Mouse (Mus musculus): ENCODE measurements at regions not wholly inside any gene's neighbourhood (a gene's known extent, or its start where the extent isn't known, plus 50 kb on each side); places are given as distances from the start of the nearest gene placed in this dataset.

DNA sequence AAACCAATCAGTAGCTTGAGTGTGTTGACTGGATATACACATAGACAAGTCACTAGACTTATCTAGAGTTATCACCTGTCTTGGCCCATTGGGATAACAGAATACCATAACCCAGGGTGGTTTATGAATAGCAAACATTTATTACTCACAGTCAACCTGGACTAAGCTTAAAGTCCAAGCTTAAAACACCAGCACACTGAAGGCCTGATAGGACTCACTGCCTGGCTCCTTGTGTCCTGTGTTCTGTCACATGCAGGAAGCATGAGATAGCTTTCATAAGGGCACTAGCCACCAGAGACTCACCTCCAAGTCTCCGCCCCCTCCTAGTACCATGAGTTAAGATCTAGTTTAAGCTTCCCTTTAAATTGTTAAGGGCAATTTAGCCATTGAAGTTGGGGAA is 2247.1 kb upstream of the Gm7489 start:
- Histone ChIP-seq H3K27ac (ENCODE audit: low read depth, low read length) (no peak overlapping the region), H3K4me3 (ENCODE audit: low read length) (no peak overlapping the region), H3K9me3 (ENCODE audit: control insufficient read depth, low read length) (no peaks in the 10 kb centered on the region), H3K9ac (ENCODE audit: low read depth, low read length) (no peak overlapping the region), H3K36me3 (ENCODE audit: control insufficient read depth, insufficient read depth, low read length) (no peaks in the 10 kb centered on the region), H3K27me3 (ENCODE audit: control insufficient read depth, insufficient read depth, low read length) (no peaks in the 10 kb centered on the region), H3K4me1 (ENCODE audit: control insufficient read depth, insufficient read depth, low read length) (no peaks in the 10 kb centered on the region), H3K4me2 (replicated peaks; ENCODE audit: low read depth, low read length) (no peak overlapping the region)
- 87% methylated on average over 1 of the region's 1 CpGs for WGBS
- ATAC-seq (ENCODE audit: low FRiP score, low TSS enrichment), result no peak

DNA sequence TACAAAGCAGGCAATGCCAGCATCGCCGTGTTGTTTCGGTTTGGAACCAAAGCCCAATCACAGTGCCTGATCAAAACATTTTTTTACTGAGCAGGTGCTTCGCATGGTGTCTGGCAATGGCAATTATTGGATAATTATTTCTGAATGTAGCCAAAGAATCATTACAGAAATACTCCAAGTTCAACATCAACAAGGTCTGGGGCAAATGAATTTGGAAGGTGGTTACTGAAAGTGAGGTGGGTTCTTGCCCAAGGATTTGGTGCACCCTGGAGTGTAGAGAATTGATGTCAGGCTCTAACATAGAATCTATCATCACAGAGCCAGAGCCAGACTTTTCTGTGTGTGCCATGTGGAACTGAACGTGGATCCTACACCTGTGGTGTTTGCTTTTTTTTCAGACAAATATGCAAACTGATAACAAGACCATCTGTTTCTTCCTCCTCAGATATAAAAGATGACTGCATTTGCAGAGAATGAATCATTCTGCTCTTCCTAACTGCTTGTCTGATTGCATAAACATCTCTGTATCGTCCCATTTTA is 2240.9 kb upstream of the Gm7489 start:
- no peak overlapping the region for H3K9ac ChIP-seq (ENCODE audit: low read depth, low read length)
- WGBS, result 84% methylated on average over 6 of the region's 6 CpGs
- no peak overlapping the region for H3K4me2 ChIP-seq (replicated peaks; ENCODE audit: low read depth, low read length)
- H3K36me3 ChIP-seq (ENCODE audit: control insufficient read depth, insufficient read depth, low read length), result no peaks in the 10 kb centered on the region
- ATAC-seq (ENCODE audit: low FRiP score, low TSS enrichment), result no peak
- H3K4me3 ChIP-seq (ENCODE audit: low read length), result no peak overlapping the region
- H3K4me1 ChIP-seq (ENCODE audit: control insufficient read depth, insufficient read depth, low read length), result no peaks in the 10 kb centered on the region
- no peaks in the 10 kb centered on the region for H3K9me3 ChIP-seq (ENCODE audit: control insufficient read depth, low read length)
- no peak overlapping the region for H3K27ac ChIP-seq (ENCODE audit: low read depth, low read length)
- H3K27me3 ChIP-seq (ENCODE audit: control insufficient read depth, insufficient read depth, low read length), result no peaks in the 10 kb centered on the region

DNA sequence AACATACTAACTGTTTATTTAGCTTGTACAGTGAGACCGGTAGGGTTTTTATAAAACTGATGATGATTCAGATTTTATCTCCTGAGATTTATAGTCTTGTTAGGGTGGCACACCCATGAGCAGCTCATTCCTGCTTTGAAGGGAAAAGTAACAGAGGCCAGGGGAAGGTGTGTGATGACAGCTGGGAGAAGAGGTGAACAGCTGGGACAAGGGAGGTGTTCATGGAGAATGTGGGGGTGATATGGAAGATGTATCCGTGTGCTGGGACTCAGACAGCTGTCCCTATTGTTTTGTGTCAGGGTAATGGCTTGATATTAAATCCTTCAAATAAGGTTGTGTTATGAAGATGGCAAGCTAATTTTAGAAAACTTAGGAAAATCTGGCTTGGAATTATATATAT is 2238.4 kb upstream of the Gm7489 start:
- no peaks in the 10 kb centered on the region for H3K4me1 ChIP-seq (ENCODE audit: control insufficient read depth, insufficient read depth, low read length)
- H3K9me3 ChIP-seq (ENCODE audit: control insufficient read depth, low read length), result no peaks in the 10 kb centered on the region
- no peak overlapping the region for H3K4me3 ChIP-seq (ENCODE audit: low read length)
- no peak overlapping the region for H3K27ac ChIP-seq (ENCODE audit: low read depth, low read length)
- no peak overlapping the region for H3K9ac ChIP-seq (ENCODE audit: low read depth, low read length)
- WGBS, result 54% methylated on average over 2 of the region's 2 CpGs
- no peaks in the 10 kb centered on the region for H3K36me3 ChIP-seq (ENCODE audit: control insufficient read depth, insufficient read depth, low read length)
- no peak for ATAC-seq (ENCODE audit: low FRiP score, low TSS enrichment)
- no peaks in the 10 kb centered on the region for H3K27me3 ChIP-seq (ENCODE audit: control insufficient read depth, insufficient read depth, low read length)
- no peak overlapping the region for H3K4me2 ChIP-seq (replicated peaks; ENCODE audit: low read depth, low read length)

DNA sequence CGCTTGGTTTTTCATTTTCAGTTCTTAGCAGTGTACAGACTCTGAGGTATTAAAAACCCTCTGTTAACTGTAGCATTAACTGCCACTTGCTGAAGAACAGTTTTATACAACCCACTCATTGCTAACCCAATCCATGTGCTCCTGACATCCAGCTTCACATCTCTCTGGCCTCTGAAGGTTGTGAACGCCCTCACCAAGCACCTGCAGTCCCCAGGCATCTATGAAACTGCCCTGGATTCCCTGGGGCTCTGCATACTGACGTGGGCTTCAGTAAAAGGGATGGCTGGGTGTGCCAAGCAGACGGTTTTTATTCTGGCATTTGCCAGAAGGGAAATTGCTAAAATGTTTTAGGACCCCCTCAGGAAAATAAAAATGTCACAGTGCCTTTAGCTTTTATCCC is 2232.2 kb upstream of the Gm7489 start:
- Histone ChIP-seq H3K27me3 (ENCODE audit: control insufficient read depth, insufficient read depth, low read length) (no peaks in the 10 kb centered on the region), H3K4me1 (ENCODE audit: control insufficient read depth, insufficient read depth, low read length) (no peaks in the 10 kb centered on the region), H3K36me3 (ENCODE audit: control insufficient read depth, insufficient read depth, low read length) (no peaks in the 10 kb centered on the region), H3K27ac (ENCODE audit: low read depth, low read length) (no peak overlapping the region), H3K4me2 (replicated peaks; ENCODE audit: low read depth, low read length) (no peak overlapping the region), H3K9ac (ENCODE audit: low read depth, low read length) (no peak overlapping the region), H3K4me3 (ENCODE audit: low read length) (no peak overlapping the region), H3K9me3 (ENCODE audit: control insufficient read depth, low read length) (peaks cover 4% of the 10 kb centered on the region; the same call in 1 of the 2 replicates)
- WGBS, result 59% methylated on average over 4 of the region's 4 CpGs
- ATAC-seq (ENCODE audit: low FRiP score, low TSS enrichment), result no peak

DNA sequence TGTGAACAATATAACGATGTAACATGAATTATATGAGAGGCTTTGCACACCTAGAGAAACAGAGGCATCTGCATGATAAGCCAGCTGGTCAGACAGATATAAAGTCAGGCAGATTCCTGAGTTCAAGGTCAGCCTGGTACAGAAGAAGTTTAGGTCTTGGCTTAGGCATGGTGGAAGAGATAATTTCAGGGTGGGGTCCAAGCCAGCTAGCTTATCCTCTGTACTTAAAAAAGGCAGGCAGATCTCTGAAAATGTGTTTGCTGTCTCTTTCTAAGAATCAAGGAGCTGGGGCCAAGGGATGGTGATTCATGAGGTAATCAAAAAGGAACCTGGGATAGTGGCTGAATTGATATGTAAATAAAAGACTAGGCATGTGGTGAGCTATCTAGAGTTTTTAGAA is 2227.1 kb upstream of the Gm7489 start:
- Histone ChIP-seq H3K4me1 (ENCODE audit: control insufficient read depth, insufficient read depth, low read length) (no peaks in the 10 kb centered on the region), H3K36me3 (ENCODE audit: control insufficient read depth, insufficient read depth, low read length) (no peaks in the 10 kb centered on the region), H3K9ac (ENCODE audit: low read depth, low read length) (no peak overlapping the region), H3K27ac (ENCODE audit: low read depth, low read length) (no peak overlapping the region), H3K27me3 (ENCODE audit: control insufficient read depth, insufficient read depth, low read length) (no peaks in the 10 kb centered on the region), H3K9me3 (ENCODE audit: control insufficient read depth, low read length) (peaks cover 7% of the 10 kb centered on the region; the same call in 1 of the 2 replicates), H3K4me3 (ENCODE audit: low read length) (no peak overlapping the region), H3K4me2 (replicated peaks; ENCODE audit: low read depth, low read length) (no peak overlapping the region)
- 92% methylated on average over 1 of the region's 1 CpGs for WGBS
- no peak for ATAC-seq (ENCODE audit: low FRiP score, low TSS enrichment)

DNA sequence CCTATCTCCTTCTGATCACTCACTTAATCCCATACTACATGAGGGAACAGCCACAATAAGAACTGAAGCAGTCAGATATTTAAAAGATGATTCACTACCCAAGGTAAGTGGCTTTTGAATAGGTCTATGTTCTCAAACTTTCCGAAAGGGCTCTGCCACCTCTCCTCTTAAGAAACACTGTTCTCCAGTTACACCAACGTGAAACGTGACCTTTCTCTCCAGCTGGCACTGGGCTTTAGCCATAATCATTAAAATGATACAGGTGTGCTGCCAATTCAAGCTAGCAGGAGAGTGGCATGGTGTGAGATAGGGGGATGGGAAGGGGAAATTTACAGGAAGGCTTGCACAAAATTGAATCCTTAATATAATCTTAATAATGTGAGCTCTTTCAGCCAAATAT is 2216.4 kb upstream of the Gm7489 start:
- H3K27me3 ChIP-seq (ENCODE audit: control insufficient read depth, insufficient read depth, low read length), result no peaks in the 10 kb centered on the region

DNA sequence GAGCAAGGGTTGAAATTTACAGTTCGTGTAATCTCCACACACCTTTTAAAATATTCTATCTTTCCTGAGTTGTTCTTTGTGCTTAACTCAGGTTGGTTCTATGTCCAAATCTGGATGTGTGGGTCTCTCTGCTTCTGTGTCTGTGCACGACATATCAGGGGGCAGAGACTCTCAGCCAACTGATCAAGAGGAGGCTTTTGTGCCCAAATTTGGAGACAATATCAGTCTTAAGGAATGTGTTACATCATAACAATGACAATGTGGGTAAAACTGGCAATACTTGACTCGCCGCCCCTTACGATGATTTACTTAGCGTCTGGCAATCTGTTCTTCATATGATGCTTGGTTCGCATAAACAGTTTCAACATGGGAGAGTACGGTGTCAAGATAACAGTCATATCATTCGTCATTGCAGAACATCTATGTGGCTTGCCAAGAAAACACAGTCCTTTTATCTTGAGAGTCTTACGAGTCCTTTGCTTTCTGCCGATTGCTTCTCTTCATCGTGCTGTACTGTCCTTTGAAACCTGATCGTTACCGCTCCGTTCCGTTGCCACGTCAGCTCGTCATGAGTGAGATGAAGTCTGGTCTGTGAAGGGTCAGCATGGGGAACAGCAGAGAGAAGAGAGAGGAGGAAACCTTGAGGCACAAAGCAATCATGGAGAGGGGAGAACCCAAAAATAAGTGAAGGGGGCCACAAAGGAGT is 2212.9 kb upstream of the Gm7489 start:
- 78% methylated on average over 18 of the region's 18 CpGs for WGBS
- Histone ChIP-seq H3K27ac (ENCODE audit: low read depth, low read length) (no peak overlapping the region), H3K9ac (ENCODE audit: low read depth, low read length) (no peak overlapping the region), H3K4me3 (ENCODE audit: low read length) (no peak overlapping the region), H3K27me3 (ENCODE audit: control insufficient read depth, insufficient read depth, low read length) (no peaks in the 10 kb centered on the region), H3K4me2 (replicated peaks; ENCODE audit: low read depth, low read length) (no peak overlapping the region), H3K4me1 (ENCODE audit: control insufficient read depth, insufficient read depth, low read length) (no peaks in the 10 kb centered on the region), H3K36me3 (ENCODE audit: control insufficient read depth, insufficient read depth, low read length) (no peaks in the 10 kb centered on the region), H3K9me3 (ENCODE audit: control insufficient read depth, low read length) (no peaks in the 10 kb centered on the region)
- no peak for ATAC-seq (ENCODE audit: low FRiP score, low TSS enrichment)

More for the DNA sequence above, 2216.4 kb upstream of the Gm7489 start:
- H3K36me3 ChIP-seq (ENCODE audit: control insufficient read depth, insufficient read depth, low read length), result no peaks in the 10 kb centered on the region
- WGBS, result 42% methylated on average over 3 of the region's 3 CpGs
- H3K4me1 ChIP-seq (ENCODE audit: control insufficient read depth, insufficient read depth, low read length), result no peaks in the 10 kb centered on the region
- H3K9ac ChIP-seq (ENCODE audit: low read depth, low read length), result no peak overlapping the region
- no peak overlapping the region for H3K4me2 ChIP-seq (replicated peaks; ENCODE audit: low read depth, low read length)
- no peak overlapping the region for H3K4me3 ChIP-seq (ENCODE audit: low read length)
- H3K9me3 ChIP-seq (ENCODE audit: control insufficient read depth, low read length), result no peaks in the 10 kb centered on the region
- no peak for ATAC-seq (ENCODE audit: low FRiP score, low TSS enrichment)
- H3K27ac ChIP-seq (ENCODE audit: low read depth, low read length), result no peak overlapping the region

DNA sequence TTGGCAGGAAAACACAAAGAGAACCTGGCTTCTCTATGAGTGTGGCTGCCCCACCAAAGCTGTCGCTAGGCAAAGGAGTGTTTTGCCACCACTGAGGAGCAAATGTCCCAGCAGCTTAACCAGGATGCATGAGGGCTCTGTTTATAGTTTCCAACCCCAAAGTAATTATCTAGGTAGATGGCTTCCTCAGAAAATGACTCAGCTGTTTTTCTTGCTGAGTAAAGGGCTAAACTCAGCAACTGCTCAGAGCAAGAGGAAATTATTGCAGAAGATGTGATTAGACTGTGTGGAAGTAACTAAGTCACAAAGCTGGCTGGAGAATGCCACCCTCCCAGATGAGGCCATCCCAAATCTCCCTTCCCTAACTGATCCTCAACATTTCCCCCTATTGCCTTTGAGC is 2211.2 kb upstream of the Gm7489 start:
- no peak overlapping the region for H3K9ac ChIP-seq (ENCODE audit: low read depth, low read length)
- no peaks in the 10 kb centered on the region for H3K36me3 ChIP-seq (ENCODE audit: control insufficient read depth, insufficient read depth, low read length)
- H3K4me1 ChIP-seq (ENCODE audit: control insufficient read depth, insufficient read depth, low read length), result no peaks in the 10 kb centered on the region
- 58% methylated on average over 1 of the region's 1 CpGs for WGBS
- no peak overlapping the region for H3K27ac ChIP-seq (ENCODE audit: low read depth, low read length)
- no peak overlapping the region for H3K4me3 ChIP-seq (ENCODE audit: low read length)
- no peaks in the 10 kb centered on the region for H3K27me3 ChIP-seq (ENCODE audit: control insufficient read depth, insufficient read depth, low read length)
- no peaks in the 10 kb centered on the region for H3K9me3 ChIP-seq (ENCODE audit: control insufficient read depth, low read length)
- no peak overlapping the region for H3K4me2 ChIP-seq (replicated peaks; ENCODE audit: low read depth, low read length)
- no peak for ATAC-seq (ENCODE audit: low FRiP score, low TSS enrichment)

DNA sequence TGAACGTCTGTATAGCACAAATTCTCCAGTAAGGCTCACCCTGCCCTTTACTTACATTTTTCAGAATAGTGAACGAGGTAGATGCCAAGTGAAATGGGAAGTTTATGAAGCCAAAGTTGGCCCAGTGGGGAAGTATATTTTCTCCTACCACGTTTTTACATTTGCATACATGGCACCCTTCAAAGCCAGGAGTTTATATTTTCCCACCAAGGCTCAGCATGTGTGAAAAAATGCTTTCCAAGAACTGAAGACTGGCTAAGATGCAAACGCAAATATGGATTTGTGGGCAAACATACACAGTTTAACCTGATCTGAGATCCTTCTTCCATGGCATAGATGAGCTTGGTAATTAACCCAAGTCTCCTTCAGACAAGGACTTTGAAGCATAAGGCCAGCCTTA is 2209.4 kb upstream of the Gm7489 start:
- Histone ChIP-seq H3K4me3 (ENCODE audit: low read length) (no peak overlapping the region), H3K36me3 (ENCODE audit: control insufficient read depth, insufficient read depth, low read length) (no peaks in the 10 kb centered on the region), H3K27me3 (ENCODE audit: control insufficient read depth, insufficient read depth, low read length) (no peaks in the 10 kb centered on the region), H3K4me2 (replicated peaks; ENCODE audit: low read depth, low read length) (no peak overlapping the region), H3K4me1 (ENCODE audit: control insufficient read depth, insufficient read depth, low read length) (no peaks in the 10 kb centered on the region), H3K27ac (ENCODE audit: low read depth, low read length) (no peak overlapping the region), H3K9ac (ENCODE audit: low read depth, low read length) (no peak overlapping the region), H3K9me3 (ENCODE audit: control insufficient read depth, low read length) (no peaks in the 10 kb centered on the region)
- 78% methylated on average over 4 of the region's 4 CpGs for WGBS
- no peak for ATAC-seq (ENCODE audit: low FRiP score, low TSS enrichment)

Measured in kidney, embryonic 14.5 days (tissue).